Mouse (Mus musculus) hindbrain, embryonic 14.5 days (tissue): ENCODE results near the gene Tmem62. TPM values are rescaled to one million over a fixed set of nuclear protein-coding genes. Genes with fewer than 3 reads are reported as not detected.

ENCODE experiments used
- ATAC-seq: fragments of 200-750 bp; cut with Nextera tagmentation; 2 replicates; pipeline ENCODE4 v1.8.0; 2017; ENCODE audit warnings: moderate number of reproducible peaks, mild to moderate bottlenecking, moderate TSS enrichment, moderate library complexity; ENCODE audit not compliant: low FRiP score
- DNase-seq: peaks from one replicate; pipeline ENCODE4 v3.0.0-alpha.2; 2015; ENCODE audit warnings: low spot score
- H3K27ac ChIP-seq: fragments of 300-500 bp; sonication (generic); 2 replicates; pipeline ENCODE4 v1.5.1; 2014; ENCODE audit warnings: mild to moderate bottlenecking, moderate library complexity
- H3K27me3 ChIP-seq: fragments of 300-500 bp; sonication (generic); 2 replicates; pipeline ENCODE4 v1.6.1; 2014; ENCODE audit warnings: mild to moderate bottlenecking, low read length, mixed read lengths; ENCODE audit not compliant: control insufficient read depth, insufficient read depth
- H3K36me3 ChIP-seq: fragments of 300-500 bp; sonication (generic); replicated peaks from 2 replicates; pipeline ENCODE4 v1.6.1; 2014; ENCODE audit not compliant: control insufficient read depth, insufficient read depth
- H3K4me1 ChIP-seq: fragments of 300-500 bp; sonication (generic); replicated peaks from 2 replicates; pipeline ENCODE4 v1.6.1; 2014; ENCODE audit warnings: antibody characterized with exemption, low read length, mixed read lengths; ENCODE audit not compliant: control insufficient read depth, insufficient read depth
- H3K4me2 ChIP-seq: fragments of 300-500 bp; sonication (generic); replicated peaks from 2 replicates; pipeline ENCODE4 v1.6.1; 2014; ENCODE audit warnings: mild to moderate bottlenecking, moderate library complexity
- H3K4me3 ChIP-seq: fragments of 300-500 bp; sonication (generic); replicated peaks from 2 replicates; pipeline ENCODE4 v1.5.1; 2014; ENCODE audit warnings: mild to moderate bottlenecking, low read length
- H3K9ac ChIP-seq: fragments of 300-500 bp; sonication (generic); 2 replicates; pipeline ENCODE4 v1.6.1; 2014
- H3K9me3 ChIP-seq: fragments of 300-500 bp; sonication (generic); 2 replicates; pipeline ENCODE4 v1.6.1; 2016; ENCODE audit warnings: low read length; ENCODE audit not compliant: control insufficient read depth
- WGBS: fragments of 180-500 bp; shearing (Covaris S2); extraction: QIAGEN DNeasy Blood & Tissue Kit; methylation state at CpG from one replicate; pipeline ENCODE4 v1.1.7; 2014; 5-methylcytosine and 5-hydroxymethylcytosine counted together
- polyA plus RNA-seq: library from polyadenylated mRNA; unstranded; fragments of >200 nt; fragmentation: Nextera tagmentation; extraction: Ambion mirVana; gene quantifications from 2 replicates; pipeline ENCODE4 v1.2.1, GENCODE M21; 2014

The Tmem62 gene
- 18.5 and 18.9 TPM in 2 replicates for polyA plus RNA-seq

GRCm38 (mm10) chr2:120976990-120977925 lies at the start of gene Tmem62:
TSS of gene Tmem62 (plus strand) at chr2:120977017.
- H3K4me2 ChIP-seq = peak within 1 kb of the TSS; percentile 66
- no peaks in the 10 kb centered on the region for H3K9me3 ChIP-seq
- H3K36me3 ChIP-seq = peaks cover 15% of the 10 kb centered on the region; the same call in 1 of the 2 replicates
- peak; percentile 73 for ATAC-seq
- H3K27ac ChIP-seq = peak within 1 kb of the TSS; percentile 82
- DNase-seq = peak; percentile 51
- H3K4me1 ChIP-seq = 0 out of 2 replicates have a peak, but pooled peaks cover 6% of the 10 kb centered on the region
- H3K4me3 ChIP-seq = peak within 1 kb of the TSS; percentile 50
- H3K27me3 ChIP-seq = no peaks in the 10 kb centered on the region
- peak within 1 kb of the TSS; percentile 83 for H3K9ac ChIP-seq
- under 1% methylated on average over 66 of the region's 71 CpGs for WGBS

DNA sequence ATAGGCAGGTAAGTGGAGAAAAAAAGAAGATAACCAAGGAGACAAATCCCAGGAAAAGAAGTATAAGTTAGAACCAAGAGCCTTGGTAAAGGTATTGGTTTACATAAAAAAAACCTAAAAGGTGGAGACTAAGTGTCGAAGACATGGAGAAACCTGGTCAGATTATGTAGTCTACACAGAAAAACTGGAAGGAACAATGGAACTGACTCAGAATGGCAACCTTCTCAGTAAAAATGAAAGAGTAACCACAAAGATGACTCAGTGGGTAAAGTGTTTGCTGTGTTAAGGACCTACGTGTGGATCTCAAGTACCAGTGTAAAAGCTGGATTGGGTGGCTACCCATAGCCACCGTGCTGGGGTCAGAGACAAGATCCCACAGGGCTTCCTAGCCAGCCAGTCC lies 43.8 kb upstream of the Tmem62 start:
- Histone ChIP-seq H3K9me3 (no peaks in the 10 kb centered on the region), H3K36me3 (peaks cover 93% of the 10 kb centered on the region), H3K27ac (no peak overlapping the region), H3K27me3 (no peaks in the 10 kb centered on the region), H3K4me3 (no peak overlapping the region), H3K9ac (no peak overlapping the region), H3K4me1 (no peaks in the 10 kb centered on the region), H3K4me2 (no peak overlapping the region)
- ATAC-seq (no peak), DNase-seq (no peak)
- WGBS = 97% methylated on average over 3 of the region's 3 CpGs

DNA sequence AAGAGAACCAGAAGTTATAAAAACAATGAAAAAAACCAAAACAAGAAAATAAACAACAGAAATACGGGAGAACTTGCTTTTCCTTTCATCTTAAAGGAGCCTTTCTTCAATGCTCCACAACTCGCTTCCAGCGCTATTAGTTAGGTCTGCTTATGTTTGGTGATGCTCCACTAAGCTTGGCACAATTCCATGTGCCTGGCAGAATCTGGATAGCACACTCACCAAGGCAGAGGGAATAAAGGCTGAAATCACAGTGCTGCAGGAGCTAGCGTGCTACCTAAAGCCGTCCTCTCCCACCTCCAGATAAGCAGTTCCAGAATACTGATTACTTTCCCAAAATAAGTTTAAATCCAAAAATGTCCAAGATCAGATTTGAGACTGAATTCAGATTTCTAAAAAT lies 25.6 kb upstream of the Tmem62 start:
- H3K4me3 ChIP-seq = no peak overlapping the region
- DNase-seq = no peak
- H3K27ac ChIP-seq = no peak overlapping the region
- H3K9ac ChIP-seq = no peak overlapping the region
- WGBS = 85% methylated on average over 5 of the region's 5 CpGs
- H3K4me2 ChIP-seq = no peak overlapping the region
- no peak for ATAC-seq
- no peaks in the 10 kb centered on the region for H3K9me3 ChIP-seq
- H3K4me1 ChIP-seq = no peaks in the 10 kb centered on the region
- peaks cover 74% of the 10 kb centered on the region for H3K36me3 ChIP-seq
- no peaks in the 10 kb centered on the region for H3K27me3 ChIP-seq

GRCm38 (mm10) chr2:120952176-120952938 lies 24.5 kb upstream of the Tmem62 start:
- Histone ChIP-seq H3K4me3 (no peak overlapping the region), H3K9me3 (no peaks in the 10 kb centered on the region), H3K4me2 (no peak overlapping the region), H3K4me1 (no peaks in the 10 kb centered on the region), H3K27me3 (no peaks in the 10 kb centered on the region), H3K36me3 (peaks cover 62% of the 10 kb centered on the region), H3K27ac (no peak overlapping the region), H3K9ac (no peak overlapping the region)
- DNase-seq (no peak), ATAC-seq (no peak)
- 82% methylated on average over 2 of the region's 2 CpGs for WGBS

DNA sequence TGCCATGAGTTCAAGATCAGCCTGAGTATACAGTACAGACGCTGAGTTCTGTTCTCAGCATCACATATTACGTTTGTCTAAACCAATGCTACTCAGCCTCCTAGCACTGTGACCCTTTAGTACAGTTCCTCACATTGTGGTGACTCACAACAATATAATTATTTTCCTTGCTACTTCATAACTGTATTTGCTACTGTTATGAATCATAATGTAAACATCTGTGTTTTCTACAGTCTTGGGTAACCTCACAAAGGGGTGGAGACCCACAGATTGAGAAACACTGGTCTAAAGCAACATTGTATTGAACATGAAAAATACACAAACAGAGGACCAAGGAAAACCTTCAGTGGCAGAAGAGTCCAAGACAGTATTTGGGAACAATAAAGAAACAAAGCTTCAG lies 17.5 kb upstream of the Tmem62 start:
- no peak for ATAC-seq

DNA sequence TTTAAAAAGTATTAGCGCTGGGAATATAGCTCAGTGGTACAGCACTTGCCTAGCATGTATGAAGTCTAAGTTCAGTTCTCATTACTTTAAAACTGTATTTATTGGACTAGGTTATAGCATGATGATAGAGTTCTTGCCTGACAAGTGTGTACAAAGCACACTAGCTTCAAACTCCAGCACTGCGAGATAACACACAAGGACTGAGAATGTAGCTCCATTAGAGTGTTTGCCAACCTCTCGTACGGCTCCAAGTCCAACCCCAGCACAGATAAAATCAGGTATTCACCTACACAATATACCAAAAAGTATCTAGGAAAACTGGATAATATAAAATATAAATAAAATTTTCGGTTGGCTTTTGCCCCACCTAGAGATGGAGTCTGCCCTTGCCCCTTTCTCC lies 17.0 kb upstream of the Tmem62 start:
- WGBS = 94% methylated on average over 5 of the region's 5 CpGs
- H3K36me3 ChIP-seq = peaks cover 38% of the 10 kb centered on the region

More for the DNA sequence above, 17.5 kb upstream of the Tmem62 start:
- DNase-seq = no peak
- Histone ChIP-seq H3K4me2 (no peak overlapping the region), H3K27ac (no peak overlapping the region), H3K36me3 (peaks cover 42% of the 10 kb centered on the region), H3K9ac (no peak overlapping the region), H3K4me3 (no peak overlapping the region), H3K9me3 (no peaks in the 10 kb centered on the region), H3K4me1 (no peaks in the 10 kb centered on the region), H3K27me3 (no peaks in the 10 kb centered on the region)
- WGBS = 86% methylated on average over 2 of the region's 2 CpGs

DNA sequence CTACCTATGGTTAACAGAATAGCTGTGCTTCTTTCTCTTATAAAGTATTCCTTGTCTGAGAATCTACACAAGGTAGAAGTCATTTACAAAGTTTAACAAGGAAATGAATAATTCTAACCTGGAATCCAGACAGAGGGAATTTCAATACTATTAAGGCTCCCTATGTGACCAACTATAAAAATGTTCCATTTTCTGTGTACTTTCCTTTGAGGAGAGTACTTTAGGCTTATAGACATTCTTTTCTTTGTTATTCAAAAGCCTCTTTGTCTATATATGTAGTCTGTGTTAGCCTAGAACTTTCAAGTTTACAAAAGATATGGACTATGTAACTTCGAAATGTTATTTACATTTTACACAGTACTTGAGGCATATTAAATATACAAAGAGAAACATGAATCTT lies 16.6 kb upstream of the Tmem62 start:
- WGBS = 94% methylated on average over 1 of the region's 1 CpGs
- Histone ChIP-seq H3K27me3 (no peaks in the 10 kb centered on the region), H3K4me2 (no peak overlapping the region), H3K4me3 (no peak overlapping the region), H3K9me3 (no peaks in the 10 kb centered on the region), H3K36me3 (peaks cover 33% of the 10 kb centered on the region), H3K27ac (no peak overlapping the region), H3K9ac (no peak overlapping the region), H3K4me1 (no peaks in the 10 kb centered on the region)
- no peak for DNase-seq
- ATAC-seq = no peak

More for the DNA sequence above, 17.0 kb upstream of the Tmem62 start:
- Histone ChIP-seq H3K4me2 (no peak overlapping the region), H3K9ac (no peak overlapping the region), H3K4me1 (no peaks in the 10 kb centered on the region), H3K4me3 (no peak overlapping the region), H3K27me3 (no peaks in the 10 kb centered on the region), H3K27ac (no peak overlapping the region), H3K9me3 (no peaks in the 10 kb centered on the region)
- no peak for ATAC-seq
- no peak for DNase-seq

DNA sequence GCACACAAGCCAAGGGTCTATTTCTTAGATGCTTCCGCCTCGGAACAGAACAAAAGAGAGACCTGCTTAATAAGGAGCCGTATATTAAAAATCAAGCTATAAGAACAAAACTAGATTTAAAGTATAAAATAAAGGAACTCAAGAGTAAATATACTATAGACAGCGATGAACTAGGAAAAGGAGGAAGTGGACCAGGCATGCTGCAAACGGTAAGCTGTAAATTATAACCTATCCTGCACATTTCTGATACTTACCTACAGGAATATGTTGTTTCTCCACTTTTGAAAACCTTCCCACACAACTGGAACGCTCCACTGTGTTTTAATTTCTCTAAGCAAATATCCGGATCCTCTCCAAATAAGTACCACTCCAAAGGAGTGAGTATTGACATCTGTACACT lies 13.7 kb upstream of the Tmem62 start:
- H3K27ac ChIP-seq = no peak overlapping the region
- no peak for ATAC-seq
- H3K36me3 ChIP-seq = peaks cover 28% of the 10 kb centered on the region
- H3K4me1 ChIP-seq = 0 out of 2 replicates have a peak, but pooled peaks cover under 1% of the 10 kb centered on the region
- no peak overlapping the region for H3K4me2 ChIP-seq
- no peaks in the 10 kb centered on the region for H3K27me3 ChIP-seq
- no peak overlapping the region for H3K9ac ChIP-seq
- H3K4me3 ChIP-seq = no peak overlapping the region
- H3K9me3 ChIP-seq = no peaks in the 10 kb centered on the region
- DNase-seq = no peak
- WGBS = 96% methylated on average over 7 of the region's 7 CpGs

DNA sequence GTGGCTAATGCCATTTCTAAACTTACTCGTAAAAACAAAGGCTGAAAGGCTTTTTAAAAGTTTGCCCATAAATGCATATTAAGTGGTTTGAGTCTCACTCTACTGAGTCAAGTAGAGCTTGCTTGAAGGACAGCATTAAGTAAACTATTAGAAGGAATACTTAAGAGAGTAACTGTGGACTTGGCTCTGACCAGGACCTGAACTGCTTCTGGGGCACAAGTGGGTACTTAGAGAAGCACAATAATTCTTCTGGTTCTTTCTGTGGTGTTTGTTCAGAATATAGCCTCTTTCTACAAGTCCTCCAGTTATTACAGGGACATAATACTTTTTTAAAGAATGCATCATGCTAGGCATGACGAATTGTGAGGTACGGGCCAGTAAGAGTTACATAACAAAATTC lies 11.3 kb upstream of the Tmem62 start:
- Histone ChIP-seq H3K36me3 (peaks cover 16% of the 10 kb centered on the region), H3K4me1 (peaks cover 15% of the 10 kb centered on the region), H3K9ac (no peak overlapping the region), H3K27ac (no peak overlapping the region), H3K4me2 (no peak overlapping the region), H3K27me3 (no peaks in the 10 kb centered on the region), H3K9me3 (no peaks in the 10 kb centered on the region), H3K4me3 (no peak overlapping the region)
- no peak for ATAC-seq
- no peak for DNase-seq
- WGBS = 87% methylated on average over 3 of the region's 3 CpGs
